Mouse (Mus musculus): Measurements from ENCODE around the gene Gm20388.

DNA sequence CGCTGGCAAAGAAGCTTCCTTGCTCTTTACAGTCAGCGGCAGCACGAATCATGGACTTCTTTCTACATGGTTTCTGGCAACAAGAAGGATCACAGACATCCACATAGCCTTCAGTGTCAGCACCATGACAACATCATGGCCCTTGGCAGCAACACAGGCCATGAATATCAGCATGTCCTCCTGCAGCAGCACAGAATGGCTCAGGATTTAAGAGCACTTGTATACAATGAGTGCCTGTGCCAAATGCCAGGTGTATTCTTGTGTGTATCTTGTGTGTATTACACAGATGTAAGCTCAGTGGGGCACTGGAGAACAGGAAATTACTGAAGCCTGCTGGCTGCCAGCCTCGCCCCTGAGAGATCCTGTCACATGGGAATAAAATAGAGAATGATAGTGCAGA, 4263.0 kb downstream of the Gm20388 start:
- TF ChIP-seq ZC3H11A (IDR thresholded peaks at IDR 0.05; ENCODE audit: borderline replicate concordance, low read depth, low read length) (no peak), HCFC1 (IDR thresholded peaks at IDR 0.05; ENCODE audit: borderline replicate concordance, insufficient read depth, low read length) (no peak), MAFK (IDR thresholded peaks at IDR 0.05; ENCODE audit: insufficient read depth, low read depth, low read length) (no peak), ZNF384 (IDR thresholded peaks at IDR 0.05; ENCODE audit: low read depth, low read length) (no peak), CHD2 (IDR thresholded peaks at IDR 0.05; ENCODE audit: low read depth, low read length) (no peak)
